Mouse (Mus musculus) inflammation-experienced regulatory T-cells, adult 6 months (primary cell): ENCODE data around the gene Hist2h2bb. TPM values are rescaled to one million over a fixed set of nuclear protein-coding genes. Genes with fewer than 3 reads are reported as not detected.
A peak's percentile ranks its signal among the peaks of the same experiment; 100 is the strongest.

Experiments
- ATAC-seq: one replicate; pipeline ENCODE4 v1.8.0; 2017
- polyA plus RNA-seq, 3 experiments: library from polyadenylated mRNA; unstranded; fragments of 100-300 nt; shearing (Covaris generic); gene quantifications; one replicate each; pipeline ENCODE4 v1.2.1; 2017

Hist2h2bb gene
- 10 to 100 TPM in 2 of 3 experiments, 1 to 10 TPM in 1; 5.7 to 28.2 (median 20.9) TPM for polyA plus RNA-seq

DNA sequence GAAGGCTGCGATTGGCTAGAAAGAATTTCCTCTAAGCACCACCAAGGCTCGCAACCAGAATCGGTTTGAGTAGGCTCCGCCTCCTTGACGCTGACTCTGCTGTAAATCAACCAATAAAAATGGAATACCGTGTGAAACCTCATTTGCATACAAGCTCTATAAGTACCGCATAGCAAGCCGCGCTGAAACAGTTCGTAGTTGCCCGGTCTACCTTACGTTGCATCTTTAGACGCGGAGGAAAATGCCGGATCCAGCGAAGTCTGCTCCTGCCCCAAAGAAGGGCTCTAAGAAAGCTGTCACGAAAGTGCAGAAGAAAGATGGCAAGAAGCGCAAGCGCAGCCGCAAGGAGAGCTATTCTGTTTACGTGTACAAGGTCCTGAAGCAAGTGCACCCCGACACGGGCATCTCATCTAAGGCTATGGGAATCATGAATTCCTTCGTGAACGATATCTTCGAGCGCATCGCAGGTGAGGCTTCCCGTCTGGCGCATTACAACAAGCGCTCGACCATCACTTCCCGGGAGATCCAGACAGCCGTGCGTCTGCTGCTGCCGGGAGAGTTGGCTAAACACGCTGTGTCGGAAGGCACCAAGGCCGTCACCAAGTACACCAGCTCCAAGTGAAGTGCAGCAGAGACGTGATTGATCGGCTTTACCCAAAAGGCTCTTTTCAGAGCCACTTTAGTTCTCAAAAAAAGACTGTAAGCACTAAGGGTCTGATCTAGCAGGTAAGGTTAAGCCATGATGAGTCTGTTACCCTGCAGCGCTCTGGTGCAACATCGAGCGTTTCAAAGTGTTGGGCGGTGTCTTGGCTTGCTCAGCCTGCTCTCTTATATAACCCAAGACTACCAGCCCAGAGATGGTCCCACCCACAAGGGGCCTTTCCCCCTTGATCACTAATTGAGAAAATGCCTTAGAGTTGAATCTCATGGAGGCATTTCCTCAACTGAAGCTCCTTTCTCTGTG, at the start of gene Hist2h2bb:
Gene Hist2h2bb, plus strand, starts transcription at position 242 of the 964 bp plus-strand sequence.
- peak; percentile 87 for ATAC-seq

DNA sequence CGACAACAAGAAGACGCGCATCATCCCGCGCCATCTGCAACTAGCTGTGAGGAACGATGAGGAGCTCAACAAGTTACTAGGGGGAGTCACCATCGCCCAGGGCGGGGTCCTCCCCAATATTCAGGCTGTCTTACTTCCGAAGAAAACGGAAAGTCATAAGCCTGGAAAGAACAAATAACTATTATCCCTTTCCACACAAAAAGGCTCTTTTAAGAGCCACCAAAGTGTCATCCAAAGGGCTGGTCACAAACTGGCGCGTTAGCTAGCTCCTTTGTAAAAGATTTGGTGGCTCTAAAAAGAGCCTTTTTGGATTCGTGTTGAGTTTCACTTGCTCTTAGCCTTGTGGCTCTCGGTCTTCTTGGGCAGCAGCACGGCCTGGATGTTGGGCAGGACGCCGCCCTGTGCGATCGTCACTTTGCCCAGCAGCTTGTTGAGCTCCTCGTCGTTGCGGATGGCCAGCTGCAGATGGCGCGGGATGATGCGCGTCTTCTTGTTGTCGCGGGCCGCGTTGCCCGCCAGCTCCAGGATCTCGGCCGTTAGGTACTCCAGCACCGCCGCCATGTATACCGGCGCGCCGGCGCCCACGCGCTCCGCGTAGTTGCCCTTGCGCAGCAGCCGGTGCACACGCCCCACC, 49.3 kb upstream of the Hist2h2bb start:
- peak; percentile 9 for ATAC-seq

DNA sequence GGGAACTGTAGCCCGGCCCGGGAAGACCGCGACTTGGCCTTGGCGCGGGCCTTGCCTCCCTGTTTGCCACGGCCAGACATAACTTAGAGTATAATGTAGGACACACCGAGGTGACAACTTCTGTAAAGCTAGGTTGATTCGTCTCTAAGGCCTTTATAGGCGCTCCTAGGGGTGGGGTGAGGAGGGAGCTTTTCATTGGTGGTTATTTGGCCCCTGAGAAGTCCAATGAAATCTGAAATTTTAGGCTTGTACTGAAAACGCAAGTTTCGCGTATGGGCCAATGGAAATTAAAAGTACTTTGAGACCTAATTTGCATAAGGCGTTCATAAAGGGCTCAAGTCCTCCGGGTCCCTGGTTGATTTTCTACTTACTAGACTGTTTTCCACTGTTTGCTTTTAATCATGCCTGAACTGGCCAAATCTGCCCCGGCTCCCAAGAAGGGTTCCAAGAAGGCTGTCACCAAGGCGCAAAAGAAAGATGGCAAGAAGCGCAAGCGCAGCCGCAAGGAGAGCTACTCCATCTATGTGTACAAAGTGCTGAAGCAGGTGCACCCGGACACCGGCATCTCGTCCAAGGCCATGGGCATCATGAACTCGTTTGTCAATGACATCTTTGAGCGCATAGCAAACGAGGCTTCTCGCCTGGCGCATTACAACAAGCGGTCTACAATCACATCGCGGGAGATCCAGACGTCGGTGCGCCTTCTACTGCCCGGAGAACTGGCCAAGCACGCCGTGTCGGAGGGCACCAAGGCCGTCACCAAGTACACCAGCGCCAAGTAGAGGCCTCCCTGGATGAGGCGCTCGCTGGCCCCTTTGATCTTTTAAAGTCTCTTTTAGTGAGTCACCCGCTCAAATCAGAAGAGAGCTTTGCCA, 48.5 kb upstream of the Hist2h2bb start, which contains the start of the genes Hist2h2ac and Hist2h2be:
Gene Hist2h2ac, minus strand, starts transcription at position 116 of the 875 bp plus-strand sequence.
Gene Hist2h2be, plus strand, starts transcription at position 355 of the 875 bp plus-strand sequence.
- ATAC-seq, result peak; percentile 79

DNA sequence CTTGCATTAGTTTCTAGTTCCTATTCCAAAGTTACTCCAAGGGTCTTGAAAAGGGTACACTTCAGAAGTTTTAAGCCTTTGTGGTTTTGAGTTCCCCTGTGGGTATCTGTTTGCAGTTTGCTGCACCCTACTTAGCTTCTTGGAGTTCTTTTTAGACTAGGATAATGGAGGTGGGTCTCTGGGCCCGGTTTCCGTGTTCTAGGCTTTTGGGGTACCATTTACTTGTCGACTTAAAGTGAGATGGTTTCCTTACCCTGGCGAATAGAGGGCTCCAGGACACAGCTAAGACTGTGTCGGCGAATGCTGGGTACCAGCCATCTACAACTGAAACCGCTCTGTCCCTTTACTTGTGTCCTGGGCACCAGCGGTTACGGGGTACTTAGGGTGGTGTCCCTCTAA, 47.9 kb upstream of the Hist2h2bb start:
- ATAC-seq, result no peak

DNA sequence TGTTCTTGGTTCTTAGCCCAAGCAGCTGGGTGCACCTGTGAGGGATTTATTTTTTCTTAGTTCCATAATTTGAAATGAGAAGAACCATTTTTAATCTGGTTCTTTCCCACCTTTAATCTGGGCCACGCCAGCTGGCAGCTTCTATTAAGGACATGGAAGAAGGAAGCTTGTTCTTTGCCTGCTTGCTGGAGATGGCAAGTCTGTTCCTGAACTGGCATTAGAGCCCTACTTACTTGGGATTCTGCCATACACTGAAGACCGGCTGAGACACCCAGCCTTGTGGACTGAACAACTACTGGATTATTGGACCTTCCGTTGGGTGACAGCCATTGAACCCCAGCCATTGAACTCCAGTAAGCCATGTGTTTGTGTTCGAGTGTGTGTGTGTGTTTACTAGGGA, 46.8 kb upstream of the Hist2h2bb start:
- ATAC-seq, result no peak

DNA sequence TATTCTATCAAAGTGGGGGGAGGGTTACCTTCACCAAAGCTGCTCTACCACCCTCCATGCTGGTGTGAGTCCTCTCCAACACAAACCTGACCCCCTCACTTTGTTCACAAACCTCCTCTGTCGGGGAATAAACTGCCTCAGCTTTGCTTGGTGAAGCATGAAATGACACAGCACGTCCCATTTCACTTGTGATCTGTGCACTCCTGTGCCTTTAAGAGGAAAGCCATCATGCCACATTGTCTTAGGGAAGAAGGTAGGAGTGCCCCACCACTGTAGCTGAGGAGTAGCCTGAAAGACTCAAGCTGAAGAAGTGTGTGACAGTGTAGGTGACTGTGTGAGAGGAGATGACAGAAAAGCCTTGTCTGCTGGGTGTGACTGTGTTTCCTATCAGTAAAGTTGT, 44.1 kb upstream of the Hist2h2bb start:
- ATAC-seq, result no peak

DNA sequence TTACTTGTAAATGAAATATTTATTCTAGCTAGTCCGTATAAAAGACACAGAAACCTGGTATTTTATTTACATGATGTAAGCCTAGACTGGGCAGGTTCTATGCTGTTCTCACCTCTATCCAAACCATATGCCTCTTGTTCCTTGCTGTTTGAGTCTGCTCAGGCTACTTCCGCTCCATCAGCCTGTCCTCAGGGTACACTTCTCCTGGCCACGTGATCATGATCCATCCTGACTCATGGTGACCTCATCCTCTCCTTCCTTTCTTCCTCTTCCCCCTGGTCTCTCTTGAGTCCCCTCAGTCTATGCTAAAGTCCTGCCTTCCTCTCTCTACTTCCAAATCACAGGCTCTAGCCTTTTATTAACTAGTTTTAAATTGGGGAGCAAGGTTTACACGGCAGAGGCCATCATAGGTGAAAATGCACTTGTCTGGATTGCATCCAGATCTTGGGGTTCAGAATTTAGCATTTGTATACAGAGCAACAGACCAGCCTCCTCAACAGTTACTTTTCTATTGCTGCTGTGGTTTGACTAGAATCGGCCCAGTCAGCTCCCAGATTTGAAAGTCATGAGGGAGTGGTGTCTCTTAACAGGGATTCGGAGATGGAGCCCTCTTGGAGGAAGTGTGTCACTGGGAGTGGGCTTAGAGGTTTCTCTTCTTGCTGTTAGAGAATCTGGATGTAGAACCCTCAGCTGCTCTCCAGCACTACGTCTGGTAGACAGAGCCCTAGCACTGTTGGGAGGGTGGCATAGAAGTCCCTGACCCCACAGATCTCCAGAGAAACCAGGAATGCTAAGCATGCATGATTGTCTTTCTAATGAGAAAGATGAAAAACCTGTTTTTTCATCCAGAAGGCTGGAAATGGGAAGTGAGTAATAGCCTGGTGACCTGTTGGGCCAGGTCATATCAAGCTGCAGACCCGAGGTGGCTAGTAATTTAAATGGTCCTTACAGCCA, 42.6 kb upstream of the Hist2h2bb start:
- no peak for ATAC-seq

DNA sequence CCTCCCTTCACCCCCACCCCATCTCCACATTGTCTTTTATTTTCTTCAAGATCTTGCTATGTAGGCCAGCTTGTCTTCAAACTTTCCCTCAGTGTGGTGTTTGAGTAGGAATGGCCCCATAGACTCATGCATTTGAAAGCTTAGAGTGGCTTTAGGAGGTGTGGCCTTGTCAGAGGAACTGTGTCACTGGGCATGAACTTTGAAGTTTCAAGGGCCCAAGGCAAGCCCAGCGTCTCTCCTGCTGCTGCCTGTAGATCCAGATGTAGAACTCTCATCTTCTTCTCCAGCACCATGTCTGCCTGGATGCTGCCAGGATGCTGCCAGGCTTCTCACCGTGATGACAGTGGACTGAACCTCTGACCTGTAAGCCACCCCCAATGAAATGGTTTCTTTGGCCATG, 40.7 kb upstream of the Hist2h2bb start:
- ATAC-seq, result no peak

DNA sequence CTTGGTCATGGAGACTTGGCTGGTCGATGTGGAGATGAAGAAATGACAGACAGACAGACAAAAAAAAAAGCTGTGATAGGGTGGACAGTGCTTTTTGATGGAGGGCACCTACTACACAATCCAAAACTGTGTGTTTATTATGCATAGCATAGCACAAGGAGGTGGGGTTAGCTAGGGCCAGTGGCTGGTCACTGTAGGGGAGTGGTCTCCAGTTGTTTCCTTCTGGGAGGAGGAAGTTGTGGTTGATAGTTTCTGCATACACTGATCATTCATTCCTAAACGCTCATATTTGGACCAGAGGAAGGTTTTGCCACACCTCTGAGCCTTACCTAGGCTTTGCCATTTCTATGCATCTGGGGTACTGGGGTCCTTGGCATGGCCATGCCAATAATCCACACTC, 39.1 kb upstream of the Hist2h2bb start:
- no peak for ATAC-seq

DNA sequence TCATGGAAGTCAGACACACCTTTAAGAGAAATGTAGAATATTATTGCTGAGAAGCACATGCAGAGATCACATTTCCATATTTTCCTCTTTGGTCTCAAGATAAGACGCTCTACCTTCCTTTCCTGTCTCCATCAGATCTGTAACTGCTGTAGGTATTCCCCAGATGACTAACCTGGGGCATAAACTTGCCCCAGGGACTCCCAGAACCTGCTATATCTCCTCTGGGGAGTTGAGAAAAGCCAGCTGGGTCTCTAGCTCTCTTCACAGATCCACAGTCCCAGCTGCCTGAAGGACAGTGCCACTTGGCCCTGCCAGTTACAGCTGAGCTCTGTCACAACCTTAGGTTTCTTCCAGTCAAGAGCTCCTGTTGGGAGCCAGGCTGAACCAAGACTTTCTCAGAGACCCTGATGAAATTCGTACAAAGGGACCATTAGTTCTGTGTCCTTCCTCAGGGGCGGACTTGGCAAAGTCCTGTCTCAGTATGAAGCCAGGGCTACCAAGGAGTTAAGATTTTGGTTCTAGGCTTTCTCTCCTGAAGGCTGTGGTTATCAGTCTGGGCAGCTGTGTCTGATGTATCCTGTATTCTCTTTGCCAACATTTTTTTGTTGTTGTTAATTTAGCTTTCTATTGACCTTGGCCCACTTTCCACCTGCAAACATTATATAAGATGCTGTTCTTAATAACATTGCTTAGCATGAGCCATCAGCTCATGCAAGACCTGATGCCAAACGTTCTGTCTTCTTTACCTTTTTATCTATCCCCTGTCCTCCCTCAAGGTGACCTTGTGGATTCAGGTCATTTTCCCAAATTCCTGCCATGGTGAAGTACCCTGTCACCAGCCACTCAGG, 38.4 kb upstream of the Hist2h2bb start:
- ATAC-seq, result no peak

DNA sequence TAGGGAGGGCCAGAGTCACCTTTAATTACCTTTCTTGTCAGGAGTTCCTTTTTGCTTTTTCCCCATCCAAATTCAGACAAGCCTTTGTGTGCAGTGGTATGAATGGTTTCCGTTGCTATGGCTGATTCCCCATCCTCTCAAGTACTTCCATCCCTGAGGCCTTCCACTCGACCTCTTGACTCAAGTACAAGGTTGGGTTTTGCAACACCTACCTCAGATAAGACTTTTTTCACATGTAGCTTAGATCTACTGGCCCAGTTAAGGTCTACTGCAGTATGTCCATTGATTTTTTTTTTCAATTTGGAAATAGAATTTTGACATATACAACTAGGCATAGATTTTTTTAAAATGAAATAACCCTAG, 37.8 kb upstream of the Hist2h2bb start:
- ATAC-seq, result no peak

DNA sequence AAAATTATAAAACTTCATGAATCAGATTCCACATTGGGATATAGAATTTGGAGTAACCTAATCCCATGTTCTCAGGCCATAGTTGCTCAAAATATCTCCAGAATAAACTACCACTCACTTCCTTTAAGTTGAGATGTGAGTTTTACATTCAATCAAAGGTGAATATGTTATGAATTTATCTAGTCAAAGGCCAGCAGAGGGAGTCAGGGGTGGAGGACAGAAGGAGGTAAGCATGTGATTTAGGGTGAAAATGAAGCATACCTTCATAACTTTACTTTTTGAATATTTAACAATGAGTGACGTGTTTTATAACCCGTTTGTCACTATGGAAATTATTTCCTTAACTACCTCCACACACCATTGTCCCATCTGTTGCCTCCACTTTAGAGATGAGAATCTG, 34.6 kb upstream of the Hist2h2bb start:
- ATAC-seq, result no peak

DNA sequence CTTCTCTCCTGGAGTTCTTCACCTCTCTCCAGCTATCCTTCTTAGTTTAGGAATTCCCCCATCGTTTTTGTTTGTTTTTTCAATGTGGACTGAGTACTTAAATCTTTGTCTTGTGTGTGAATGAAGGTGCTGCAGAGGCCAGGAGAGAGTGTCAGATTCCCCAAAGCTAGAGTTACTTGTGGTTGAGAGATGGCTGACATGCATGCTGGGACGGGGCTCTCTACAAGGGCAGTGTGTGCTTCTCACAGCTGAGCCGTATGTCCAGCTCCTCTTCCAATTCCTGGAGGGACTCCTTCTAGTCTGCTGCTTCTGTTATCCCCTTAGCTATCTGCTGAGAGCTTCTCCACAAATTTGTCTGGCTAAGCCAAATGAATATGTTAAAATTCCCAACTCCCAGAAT, 33.7 kb upstream of the Hist2h2bb start:
- ATAC-seq, result no peak

DNA sequence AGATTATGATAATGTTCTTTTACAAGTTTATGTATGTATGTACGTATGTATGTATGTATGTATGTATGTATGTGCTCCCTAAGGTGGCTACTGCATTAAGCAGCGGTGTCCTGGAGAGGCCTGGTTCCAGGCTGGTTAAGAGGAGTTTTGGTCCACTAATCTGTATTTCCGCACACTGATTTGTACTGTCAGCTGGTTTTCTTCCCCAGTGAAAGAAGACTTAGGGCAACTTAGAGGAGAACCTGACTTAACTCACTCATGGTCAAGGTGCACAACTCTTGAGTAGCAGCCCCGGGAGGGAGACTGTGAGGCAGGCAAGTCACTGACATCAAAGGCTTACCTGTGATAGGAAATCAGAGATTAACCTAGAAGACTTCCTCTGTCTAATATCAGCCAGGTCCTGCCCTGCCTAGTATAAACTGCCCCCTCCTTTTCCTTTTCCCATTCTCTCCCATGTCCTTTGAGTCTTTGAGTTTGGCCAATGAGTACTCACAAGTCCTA, 32.7 kb upstream of the Hist2h2bb start:
- ATAC-seq, result no peak

DNA sequence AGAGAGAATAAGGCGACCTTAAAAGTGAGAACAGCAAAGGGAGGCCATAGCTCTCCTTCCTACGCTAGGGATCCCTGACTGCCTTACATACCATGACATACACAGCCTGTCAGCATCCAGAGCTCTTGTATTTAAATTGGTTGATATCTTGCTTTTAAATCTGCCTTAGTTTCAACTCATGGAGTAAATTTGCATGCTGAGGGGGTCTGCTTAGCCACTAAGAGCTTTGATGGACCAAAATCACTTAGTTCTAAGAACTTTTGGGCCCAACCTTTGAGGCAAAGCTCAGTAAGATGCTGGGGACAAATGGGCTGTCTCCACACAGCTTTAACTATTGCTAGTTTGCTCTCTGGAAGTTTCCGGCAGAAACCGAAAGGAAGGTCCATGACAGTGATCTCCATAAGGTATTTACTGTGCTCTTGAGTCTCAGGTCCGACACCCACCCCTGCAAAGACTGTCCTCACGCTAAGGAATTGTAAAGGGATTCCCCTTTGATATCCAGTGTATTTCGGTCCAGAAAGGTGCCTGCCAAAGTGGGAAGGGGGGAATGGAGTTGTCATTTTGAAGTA, 32.1 kb upstream of the Hist2h2bb start:
- no peak for ATAC-seq

DNA sequence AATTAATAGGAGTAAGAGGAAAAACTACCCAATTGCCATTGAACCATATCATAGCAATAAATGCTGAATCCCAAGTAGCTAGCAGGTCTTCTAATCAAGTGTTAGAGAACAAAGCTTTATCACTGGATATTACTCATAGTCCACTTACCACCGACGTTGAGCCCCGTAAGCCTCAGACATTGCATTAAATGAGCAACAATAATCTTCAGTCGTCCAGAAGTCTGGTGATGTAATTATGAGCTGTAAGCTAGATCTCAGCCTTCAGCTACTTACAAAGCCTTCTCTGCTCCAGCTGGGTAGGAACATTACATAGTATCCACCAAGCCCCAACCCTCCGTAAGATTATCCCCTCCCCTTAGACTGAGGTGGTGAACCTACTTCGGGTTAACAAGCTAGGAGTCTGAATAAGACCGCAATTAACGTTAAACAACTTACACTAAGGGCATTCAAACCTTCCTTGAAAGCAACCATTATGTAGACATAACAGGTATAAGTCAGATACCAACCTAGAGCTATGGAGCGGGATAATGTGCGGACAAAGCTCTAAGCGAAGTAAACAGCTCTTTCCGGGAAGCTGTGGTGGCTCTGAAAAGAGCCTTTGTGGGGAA, 31.5 kb upstream of the Hist2h2bb start:
- ATAC-seq, result no peak

DNA sequence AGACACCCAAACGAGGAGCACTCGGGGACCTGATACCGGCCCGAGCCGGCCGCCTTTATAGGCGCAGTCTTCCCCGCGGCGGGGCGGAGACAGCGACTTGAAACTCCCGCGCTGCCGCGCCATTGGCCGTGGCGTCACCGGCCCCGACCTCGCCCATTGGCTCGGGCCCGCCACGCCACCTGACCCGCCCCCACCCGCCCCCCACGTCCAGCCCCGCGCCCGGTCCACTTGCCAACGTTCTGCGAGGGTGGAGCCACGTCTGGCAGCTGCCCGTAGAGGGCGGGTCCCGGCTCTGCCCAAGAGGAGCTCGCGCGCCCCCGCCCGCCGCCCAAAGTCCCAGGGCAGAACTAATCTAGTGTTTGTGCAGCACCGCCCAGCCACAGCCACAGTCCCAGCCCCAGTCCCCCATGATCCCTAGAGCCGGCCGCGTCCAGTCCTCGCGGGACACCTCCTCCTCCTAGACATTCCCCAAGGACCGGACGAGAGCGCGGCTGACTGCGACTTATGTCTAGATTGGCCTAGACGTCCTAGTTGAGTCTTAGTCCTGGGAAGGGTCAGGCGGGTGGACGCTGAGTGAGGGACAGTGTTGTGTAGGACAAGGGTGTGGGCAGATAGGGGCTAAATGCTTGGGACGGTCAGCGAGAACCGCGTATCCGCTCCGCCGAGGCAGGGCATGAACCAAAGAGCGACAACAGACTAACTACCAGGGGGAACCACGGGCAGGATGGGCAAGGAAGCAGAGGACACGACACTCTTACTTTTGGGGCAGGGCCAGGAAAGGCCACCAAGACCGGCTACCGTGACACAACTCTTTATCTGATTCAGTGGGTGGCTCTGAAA, 30.4 kb upstream of the Hist2h2bb start, which contains the start of gene Hist2h3c2:
Gene Hist2h3c2, minus strand, starts transcription at position 174 of the 840 bp plus-strand sequence.
- peak; percentile 62 for ATAC-seq
